Mouse (Mus musculus): ENCODE measurements around the gene Hesx1. TPM values are rescaled to one million over a fixed set of nuclear protein-coding genes. Genes with fewer than 3 reads are reported as not detected.
A peak's percentile ranks its signal among the peaks of the same experiment; 100 is the strongest.
"Not testable (repeated sequence)": the region's sequence is repeated elsewhere in the genome, so short reads cannot be mapped to it uniquely, and the experiment has no call there.

The Hesx1 gene
- polyA plus RNA-seq (2012; ENCODE audit: insufficient read depth, low replicate concordance), result 0.16 TPM in 1 of 2 replicates, not detected in the other

DNA sequence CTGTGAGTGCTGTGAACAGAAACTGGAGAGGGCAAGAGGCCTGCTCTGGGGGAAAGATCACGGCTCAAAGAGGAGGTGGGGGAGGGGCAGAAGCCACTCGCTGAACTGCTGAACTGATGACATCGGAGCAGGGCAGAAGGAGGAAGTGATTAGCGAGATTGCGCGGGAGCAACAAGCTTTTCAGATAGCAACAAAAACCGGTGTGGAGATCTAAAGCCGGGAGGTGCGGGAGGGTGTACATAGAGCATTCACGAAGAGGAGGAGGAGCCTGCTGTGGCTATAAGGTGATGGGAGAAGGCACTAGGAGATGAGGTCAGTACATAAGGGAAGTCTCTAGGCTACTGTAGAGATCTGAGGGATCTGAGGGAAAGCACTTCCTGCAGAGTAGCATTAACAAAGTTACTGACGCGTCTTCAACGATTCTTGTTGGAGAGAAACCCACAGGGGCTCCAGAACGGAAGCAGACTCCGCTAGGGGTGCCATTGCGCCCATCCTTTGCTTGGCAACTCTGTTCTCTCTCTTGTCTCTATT, at the start of gene Hesx1:
TSS of gene Hesx1 (plus strand) at position 206 of the 531 bp plus-strand sequence.
- H3K36me3 ChIP-seq (replicated peaks; ENCODE audit: low read length), result no peaks in the 10 kb centered on the region
- TF ChIP-seq GATA1 (IDR thresholded peaks at IDR 0.05; ENCODE audit: borderline replicate concordance, low read length) (no peak), FLI1 (IDR thresholded peaks at IDR 0.05; ENCODE audit: low read length) (no peak)
- H3K4me1 ChIP-seq, result peaks cover 28% of the 10 kb centered on the region
- no peaks in the 10 kb centered on the region for H3K9me3 ChIP-seq
- peak within 1 kb of the TSS; percentile 91 for H3K4me3 ChIP-seq (replicated peaks)
- no peaks in the 10 kb centered on the region for H3K27me3 ChIP-seq (replicated peaks)

DNA sequence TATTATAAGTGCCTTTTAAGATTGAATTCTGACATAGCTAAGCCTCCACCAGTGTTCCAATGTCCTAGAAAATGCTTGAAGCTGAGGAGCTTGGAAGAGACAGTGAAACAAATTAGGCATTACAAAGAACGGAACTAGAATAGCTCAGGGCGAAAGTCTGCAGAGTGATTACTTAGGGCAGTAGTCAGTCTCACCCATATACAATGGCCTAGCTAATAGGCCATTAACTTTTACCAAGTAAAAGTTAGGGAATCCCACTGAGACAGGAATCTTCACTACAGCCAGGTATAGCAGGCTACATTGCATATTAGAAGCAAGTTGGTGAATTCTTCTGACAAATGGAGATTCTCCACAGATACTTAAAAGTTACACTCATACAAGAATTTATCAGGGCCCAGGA, 38.1 kb upstream of the Hesx1 start:
- not testable (repeated sequence) for H3K27me3 ChIP-seq (replicated peaks); H3K4me3 ChIP-seq (replicated peaks); H3K9me3 ChIP-seq
- peaks cover 68% of the 10 kb centered on the region for H3K36me3 ChIP-seq (replicated peaks; ENCODE audit: low read length)
- peaks cover 12% of the 10 kb centered on the region; the same call in 1 of the 2 replicates for H3K4me1 ChIP-seq

DNA sequence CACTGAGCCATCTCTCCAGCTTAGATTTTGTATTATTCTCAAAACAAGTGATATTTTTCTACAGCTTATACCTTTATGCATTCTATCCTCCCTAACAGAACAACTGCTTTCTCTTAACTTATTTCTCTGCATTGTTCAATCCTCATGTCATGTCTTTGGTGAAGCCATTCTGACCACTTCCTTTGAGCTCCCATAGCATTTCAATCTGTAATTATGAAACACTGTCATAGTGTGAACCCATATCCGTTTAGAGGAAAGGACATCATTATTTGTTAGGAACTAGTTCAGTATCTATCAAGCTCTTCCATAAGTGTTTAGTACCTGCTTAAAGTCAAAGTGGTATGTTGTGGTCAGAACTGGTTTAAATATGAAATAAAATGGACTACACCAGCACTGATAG, 33.7 kb upstream of the Hesx1 start:
- no peak overlapping the region for H3K4me3 ChIP-seq (replicated peaks)
- H3K9me3 ChIP-seq, result no peaks in the 10 kb centered on the region
- peaks cover 60% of the 10 kb centered on the region for H3K36me3 ChIP-seq (replicated peaks; ENCODE audit: low read length)
- H3K4me1 ChIP-seq, result peaks cover 17% of the 10 kb centered on the region
- TF ChIP-seq GATA1 (IDR thresholded peaks at IDR 0.05; ENCODE audit: borderline replicate concordance, low read length) (no peak), FLI1 (IDR thresholded peaks at IDR 0.05; ENCODE audit: low read length) (no peak)
- no peaks in the 10 kb centered on the region for H3K27me3 ChIP-seq (replicated peaks)

DNA sequence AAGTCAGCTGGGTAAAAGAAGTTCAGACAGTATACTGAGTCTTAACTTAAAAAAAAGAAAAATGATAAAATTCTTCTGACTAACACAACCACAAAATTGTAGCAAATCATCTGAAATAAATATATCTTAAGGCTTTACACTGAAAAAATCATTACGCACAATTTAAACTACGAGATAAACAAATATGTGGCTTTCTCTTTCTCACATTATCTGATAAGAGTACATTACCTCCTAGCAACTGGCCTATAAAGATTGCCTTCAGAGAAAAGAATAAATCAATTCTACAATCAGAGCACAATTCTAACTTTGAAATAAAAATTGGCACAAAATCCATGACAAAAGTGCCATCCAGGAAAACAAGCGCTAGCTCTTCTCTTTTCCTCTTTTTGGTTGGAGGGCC, 25.1 kb upstream of the Hesx1 start:
- H3K4me3 ChIP-seq (replicated peaks), result peak overlapping the region; percentile 94
- no peak for TF ChIP-seq FLI1 (IDR thresholded peaks at IDR 0.05; ENCODE audit: low read length)
- no peak for TF ChIP-seq GATA1 (IDR thresholded peaks at IDR 0.05; ENCODE audit: borderline replicate concordance, low read length)

DNA sequence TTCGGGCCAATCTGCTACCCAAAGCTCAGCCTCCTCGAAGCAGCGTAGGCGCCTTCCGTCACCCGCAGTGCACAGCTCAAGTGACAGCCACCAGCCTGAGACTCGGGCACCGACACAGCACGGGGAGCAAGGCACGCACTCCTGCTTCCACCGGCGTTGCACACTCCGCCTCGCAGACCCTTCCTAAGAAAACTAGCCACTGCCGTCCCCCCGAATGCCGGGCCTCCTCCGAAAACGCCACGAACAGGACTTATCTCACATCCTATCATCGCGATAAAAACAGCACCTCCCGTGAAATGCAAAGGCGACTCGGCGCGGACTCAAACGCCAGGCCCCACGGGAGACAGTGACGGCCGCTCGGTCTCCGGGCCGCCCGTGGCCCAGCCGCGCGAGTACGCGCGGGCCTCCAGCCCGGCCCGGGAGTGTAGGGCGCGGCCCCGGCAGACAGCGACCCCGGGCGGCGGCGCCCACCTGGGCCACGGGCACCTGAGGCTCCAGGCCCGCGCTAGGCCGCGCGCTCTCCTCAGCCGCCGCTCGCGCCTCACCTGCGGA, 24.3 kb upstream of the Hesx1 start:
- Histone ChIP-seq H3K4me3 (replicated peaks) (peak overlapping the region; percentile 94), H3K36me3 (replicated peaks; ENCODE audit: low read length) (peaks cover 3% of the 10 kb centered on the region), H3K9me3 (no peaks in the 10 kb centered on the region), H3K27me3 (replicated peaks) (no peaks in the 10 kb centered on the region), H3K4me1 (peaks cover 39% of the 10 kb centered on the region)
- TF ChIP-seq FLI1 (IDR thresholded peaks at IDR 0.05; ENCODE audit: low read length), result no peak
- no peak for TF ChIP-seq GATA1 (IDR thresholded peaks at IDR 0.05; ENCODE audit: borderline replicate concordance, low read length)

More for the DNA sequence above, 25.1 kb upstream of the Hesx1 start:
- no peaks in the 10 kb centered on the region for H3K27me3 ChIP-seq (replicated peaks)
- H3K36me3 ChIP-seq (replicated peaks; ENCODE audit: low read length), result peaks cover 8% of the 10 kb centered on the region
- no peaks in the 10 kb centered on the region for H3K9me3 ChIP-seq
- peaks cover 39% of the 10 kb centered on the region for H3K4me1 ChIP-seq

DNA sequence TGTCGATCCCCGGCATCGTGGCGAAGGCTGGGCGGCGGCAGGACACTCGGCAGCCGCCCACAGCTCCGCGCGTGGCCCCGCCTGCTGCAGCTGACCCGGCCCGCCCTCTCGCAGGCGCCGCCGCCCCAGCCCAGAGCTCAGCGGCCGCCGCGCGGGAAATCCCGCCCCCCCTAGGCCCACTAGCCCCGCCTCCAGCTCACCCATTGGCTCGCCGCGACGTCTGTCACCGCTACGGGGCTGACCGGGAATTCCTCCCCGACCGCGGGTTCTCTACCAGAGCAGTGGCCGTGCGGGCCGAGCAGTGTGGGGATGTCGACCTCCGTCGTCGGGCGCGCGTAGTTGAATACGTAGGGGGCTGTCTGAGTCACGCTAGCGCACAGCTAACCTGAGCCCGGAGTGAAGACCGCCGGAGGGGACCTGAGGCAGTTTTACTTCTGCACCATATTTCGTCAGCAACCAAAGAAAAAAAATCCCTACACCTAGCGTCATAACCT, 23.7 kb upstream of the Hesx1 start:
- Histone ChIP-seq H3K4me1 (peaks cover 34% of the 10 kb centered on the region), H3K27me3 (replicated peaks) (no peaks in the 10 kb centered on the region), H3K9me3 (no peaks in the 10 kb centered on the region), H3K4me3 (replicated peaks) (peak overlapping the region; percentile 94), H3K36me3 (replicated peaks; ENCODE audit: low read length) (no peaks in the 10 kb centered on the region)
- TF ChIP-seq GATA1 (IDR thresholded peaks at IDR 0.05; ENCODE audit: borderline replicate concordance, low read length), result no peak
- TF ChIP-seq FLI1 (IDR thresholded peaks at IDR 0.05; ENCODE audit: low read length), result no peak

DNA sequence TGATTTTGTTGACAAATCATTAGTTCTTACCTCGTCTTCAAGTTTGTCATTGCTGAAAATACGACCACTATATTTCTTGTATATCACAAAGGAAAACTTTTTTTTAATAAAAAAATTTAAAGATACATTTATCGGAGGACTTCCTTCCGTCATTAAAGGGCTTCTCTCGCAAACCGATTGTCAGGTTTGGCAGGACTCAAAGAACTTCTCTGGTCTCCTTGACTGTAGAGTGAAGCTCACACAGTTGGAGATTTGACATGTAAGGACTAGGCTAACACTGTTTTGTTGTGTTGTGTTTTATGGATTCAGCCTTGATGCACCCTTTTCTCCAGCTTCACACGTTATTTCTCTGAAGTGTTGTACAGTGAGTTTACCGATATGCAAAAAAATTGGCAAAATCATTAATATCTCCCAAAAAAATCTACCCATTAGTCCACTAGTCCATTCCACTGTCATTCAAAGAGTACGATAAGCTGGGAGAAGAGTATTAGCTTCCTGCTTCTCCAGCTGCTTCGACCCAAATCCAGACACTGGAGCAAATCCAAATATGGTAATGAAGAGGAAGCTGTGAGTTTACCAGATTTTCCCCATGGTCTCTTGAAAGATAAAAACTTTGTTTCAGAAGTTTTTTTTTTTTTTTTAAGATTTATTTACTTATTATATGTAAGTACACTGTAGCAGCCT, 23.0 kb upstream of the Hesx1 start, which contains the start of gene Appl1:
TSS of gene Appl1 (minus strand) at position 127 of the 684 bp plus-strand sequence.
- TF ChIP-seq GATA1 (IDR thresholded peaks at IDR 0.05; ENCODE audit: borderline replicate concordance, low read length) (no peak), FLI1 (IDR thresholded peaks at IDR 0.05; ENCODE audit: low read length) (no peak)
- Histone ChIP-seq H3K9me3 (no peaks in the 10 kb centered on the region), H3K36me3 (replicated peaks; ENCODE audit: low read length) (no peaks in the 10 kb centered on the region), H3K27me3 (replicated peaks) (no peaks in the 10 kb centered on the region), H3K4me3 (replicated peaks) (peak within 1 kb of the TSS; percentile 94), H3K4me1 (peaks cover 30% of the 10 kb centered on the region)

DNA sequence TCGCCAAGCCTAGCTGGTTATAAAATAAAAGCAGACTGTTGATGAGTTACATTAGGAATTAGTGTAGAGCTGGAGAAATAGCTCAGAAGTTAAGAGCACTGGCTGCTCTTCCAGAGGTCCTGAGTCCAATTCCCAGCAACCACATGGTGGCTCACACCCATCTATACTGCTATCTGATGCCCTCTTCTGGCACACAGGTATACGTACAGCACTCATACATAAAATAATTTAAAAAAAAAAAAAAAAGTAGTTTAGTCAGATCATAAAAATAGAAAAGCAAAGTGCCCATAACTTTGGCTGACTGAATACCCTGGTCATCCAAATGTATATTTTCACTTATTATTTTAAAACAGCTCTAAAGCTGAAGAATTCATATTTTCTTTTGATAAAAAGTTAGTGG, 21.1 kb upstream of the Hesx1 start:
- Histone ChIP-seq H3K9me3 (no peaks in the 10 kb centered on the region), H3K4me1 (peaks cover 28% of the 10 kb centered on the region), H3K36me3 (replicated peaks; ENCODE audit: low read length) (no peaks in the 10 kb centered on the region), H3K27me3 (replicated peaks) (no peaks in the 10 kb centered on the region), H3K4me3 (replicated peaks) (no peak overlapping the region)
- TF ChIP-seq FLI1 (IDR thresholded peaks at IDR 0.05; ENCODE audit: low read length) (no peak), GATA1 (IDR thresholded peaks at IDR 0.05; ENCODE audit: borderline replicate concordance, low read length) (no peak)

DNA sequence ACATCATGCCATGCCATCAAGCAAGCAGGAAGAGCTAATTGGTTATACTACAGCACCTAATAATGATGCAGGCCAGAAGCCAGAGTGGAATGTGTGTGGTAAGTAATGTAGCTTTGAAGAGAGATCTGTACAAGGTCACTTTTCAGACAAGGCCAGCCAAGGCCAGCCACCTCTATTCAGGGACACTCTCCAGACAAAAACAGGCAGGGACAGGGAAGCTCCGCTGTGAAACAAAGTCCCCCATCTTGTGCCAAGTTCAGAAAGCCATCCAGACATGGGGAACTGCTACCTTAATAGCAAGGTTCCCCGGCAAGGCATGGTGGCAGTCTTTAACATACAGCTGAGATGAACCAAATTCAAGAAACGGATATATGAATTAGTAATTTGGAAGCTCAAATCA, 18.7 kb upstream of the Hesx1 start:
- no peaks in the 10 kb centered on the region for H3K36me3 ChIP-seq (replicated peaks; ENCODE audit: low read length)
- TF ChIP-seq FLI1 (IDR thresholded peaks at IDR 0.05; ENCODE audit: low read length) (no peak), GATA1 (IDR thresholded peaks at IDR 0.05; ENCODE audit: borderline replicate concordance, low read length) (no peak)
- no peak overlapping the region for H3K4me3 ChIP-seq (replicated peaks)
- H3K4me1 ChIP-seq, result peaks cover 15% of the 10 kb centered on the region
- peaks cover 12% of the 10 kb centered on the region for H3K27me3 ChIP-seq (replicated peaks)
- H3K9me3 ChIP-seq, result peaks cover 5% of the 10 kb centered on the region; the same call in 1 of the 2 replicates

DNA sequence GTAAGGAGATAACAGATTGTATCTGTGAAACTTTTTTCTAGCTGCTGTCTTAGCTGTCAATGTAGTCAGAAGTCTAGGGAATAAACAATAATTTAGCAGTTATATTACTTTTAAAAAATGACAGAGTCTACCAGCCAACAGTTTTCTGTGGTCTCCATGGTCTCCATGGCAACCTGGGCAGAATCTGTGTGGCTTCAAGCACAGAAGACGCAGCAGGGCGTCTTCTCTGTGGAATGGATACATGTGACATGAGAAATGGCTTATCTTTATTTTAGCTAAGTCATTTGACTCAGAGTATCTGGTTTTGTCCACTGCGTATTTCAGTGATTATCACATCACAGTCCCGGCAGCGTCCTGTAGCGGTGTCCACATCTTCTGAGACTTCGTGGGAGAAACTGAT, 18.0 kb upstream of the Hesx1 start:
- peaks cover 11% of the 10 kb centered on the region for H3K9me3 ChIP-seq
- H3K4me3 ChIP-seq (replicated peaks), result no peak overlapping the region
- TF ChIP-seq GATA1 (IDR thresholded peaks at IDR 0.05; ENCODE audit: borderline replicate concordance, low read length) (no peak), FLI1 (IDR thresholded peaks at IDR 0.05; ENCODE audit: low read length) (no peak)
- H3K4me1 ChIP-seq, result peaks cover 14% of the 10 kb centered on the region
- no peaks in the 10 kb centered on the region for H3K36me3 ChIP-seq (replicated peaks; ENCODE audit: low read length)
- H3K27me3 ChIP-seq (replicated peaks), result peaks cover 17% of the 10 kb centered on the region

All from megakaryocyte, embryonic 14.5 days (primary cell).